Mouse (Mus musculus) mature B cell (primary cell): ENCODE results near the gene Nalcn.

Experiments
- in situ Hi-C: fragments of 300-500 bp; cut with MboI; formaldehyde crosslinking; loops from 2 replicates; pipeline ENCODE4 v1.14.3; 2019

The Nalcn gene

GRCm38 (mm10) chr14:123495544-123495943 lies 131.4 kb downstream of the Nalcn start:
- in situ Hi-C loops: no loop called here

- in situ Hi-C loops: no loop called here
Observed at GRCm38 (mm10) chr14:123488575-123489207, 138.3 kb downstream of the Nalcn start.

- in situ Hi-C loops: no loop called here
Observed at GRCm38 (mm10) chr14:123462026-123462425, 164.9 kb downstream of the Nalcn start.

GRCm38 (mm10) chr14:123446031-123446430 lies 180.9 kb downstream of the Nalcn start:
- in situ Hi-C loops: no loop called here

- in situ Hi-C loops: no loop called here
Observed at GRCm38 (mm10) chr14:123435542-123435941, 191.4 kb downstream of the Nalcn start.

- in situ Hi-C loops: no loop called here
Observed at GRCm38 (mm10) chr14:123376167-123376855, 250.6 kb downstream of the Nalcn start.

GRCm38 (mm10) chr14:123371522-123371921 lies 255.4 kb downstream of the Nalcn start:
- in situ Hi-C loops: no loop called here

GRCm38 (mm10) chr14:123359691-123360090 lies 267.3 kb downstream of the Nalcn start:
- in situ Hi-C loops: no loop called here

- in situ Hi-C loops: no loop called here
Observed at GRCm38 (mm10) chr14:123352973-123353372, 274.0 kb downstream of the Nalcn start.

- in situ Hi-C loops: no loop called here
Observed at GRCm38 (mm10) chr14:123331841-123332240, 295.1 kb downstream of the Nalcn start.

GRCm38 (mm10) chr14:123314369-123314768 lies 312.6 kb downstream of the Nalcn start:
- in situ Hi-C loops: no loop called here

- in situ Hi-C loops: no loop called here
Observed at GRCm38 (mm10) chr14:123312371-123312770, 314.6 kb downstream of the Nalcn start.

GRCm38 (mm10) chr14:123296068-123296467 lies 330.9 kb downstream of the Nalcn start:
- in situ Hi-C loops: no loop called here

- in situ Hi-C loops: no loop called here
Observed at GRCm38 (mm10) chr14:123291118-123292007, 335.6 kb downstream of the Nalcn start.

GRCm38 (mm10) chr14:123282165-123282564 lies 344.8 kb downstream of the Nalcn start:
- in situ Hi-C loops: no loop called here

- in situ Hi-C loops: no loop called here
Observed at GRCm38 (mm10) chr14:123272121-123272520, 354.8 kb downstream of the Nalcn start.

GRCm38 (mm10) chr14:123240738-123241137 lies 386.2 kb downstream of the Nalcn start:
- in situ Hi-C loops: no loop called here

GRCm38 (mm10) chr14:123239945-123240344 lies 387.0 kb downstream of the Nalcn start:
- in situ Hi-C loops: no loop called here

GRCm38 (mm10) chr14:123237002-123237401 lies 389.9 kb downstream of the Nalcn start:
- in situ Hi-C loops: no loop called here

GRCm38 (mm10) chr14:123232630-123233206 lies 394.2 kb downstream of the Nalcn start:
- in situ Hi-C loops: no loop called here
